Mouse (Mus musculus): ENCODE measurements around the gene Hhipl2. TPM values are rescaled to one million over a fixed set of nuclear protein-coding genes. Genes with fewer than 3 reads are reported as not detected.
"Not testable (repeated sequence)": the region's sequence is repeated elsewhere in the genome, so short reads cannot be mapped to it uniquely, and the experiment has no call there.

Hhipl2 gene
- polyA plus RNA-seq, 1 experiment from 2014 or later = not detected

- Histone ChIP-seq H3K4me1 (replicated peaks; ENCODE audit: control insufficient read depth, insufficient read depth, low read length) (no peaks in the 10 kb centered on the region), H3K27me3 (replicated peaks; ENCODE audit: control insufficient read depth, insufficient read depth, low read length) (no peaks in the 10 kb centered on the region), H3K27ac (ENCODE audit: low read depth, low read length) (no peak overlapping the region), H3K36me3 (ENCODE audit: control insufficient read depth, insufficient read depth) (no peaks in the 10 kb centered on the region), H3K4me3 (ENCODE audit: low read depth, low read length) (no peak overlapping the region), H3K9me3 (ENCODE audit: control insufficient read depth) (no peaks in the 10 kb centered on the region), H3K4me2 (replicated peaks; ENCODE audit: low read depth) (no peak overlapping the region), H3K9ac (ENCODE audit: low read depth, low read length) (no peak overlapping the region)
- no peak for TF ChIP-seq CTCF (IDR thresholded peaks at IDR 0.05; ENCODE audit: low read depth)
- 56% methylated on average over 5 of the region's 5 CpGs for WGBS
- no peak for ATAC-seq
Measured at GRCm38 (mm10) chr1:183381816-183382215, 36.2 kb upstream of the Hhipl2 start.

- Histone ChIP-seq H3K27me3 (replicated peaks; ENCODE audit: control insufficient read depth, insufficient read depth, low read length) (no peaks in the 10 kb centered on the region), H3K4me3 (ENCODE audit: low read depth, low read length) (no peak overlapping the region), H3K27ac (ENCODE audit: low read depth, low read length) (no peak overlapping the region), H3K9ac (ENCODE audit: low read depth, low read length) (no peak overlapping the region), H3K36me3 (ENCODE audit: control insufficient read depth, insufficient read depth) (no peaks in the 10 kb centered on the region), H3K9me3 (ENCODE audit: control insufficient read depth) (no peaks in the 10 kb centered on the region), H3K4me1 (replicated peaks; ENCODE audit: control insufficient read depth, insufficient read depth, low read length) (no peaks in the 10 kb centered on the region), H3K4me2 (replicated peaks; ENCODE audit: low read depth) (no peak overlapping the region)
- no peak for TF ChIP-seq CTCF (IDR thresholded peaks at IDR 0.05; ENCODE audit: low read depth)
- 98% methylated on average over 2 of the region's 2 CpGs for WGBS
- no peak for ATAC-seq
Measured at GRCm38 (mm10) chr1:183382621-183383020, 35.4 kb upstream of the Hhipl2 start.

GRCm38 (mm10) chr1:183387421-183387820, 30.6 kb upstream of the Hhipl2 start:
- H3K36me3 ChIP-seq (ENCODE audit: control insufficient read depth, insufficient read depth); H3K27ac ChIP-seq (ENCODE audit: low read depth, low read length); H3K9ac ChIP-seq (ENCODE audit: low read depth, low read length); H3K9me3 ChIP-seq (ENCODE audit: control insufficient read depth); H3K27me3 ChIP-seq (replicated peaks; ENCODE audit: control insufficient read depth, insufficient read depth, low read length); H3K4me3 ChIP-seq (ENCODE audit: low read depth, low read length); H3K4me1 ChIP-seq (replicated peaks; ENCODE audit: control insufficient read depth, insufficient read depth, low read length); ATAC-seq; H3K4me2 ChIP-seq (replicated peaks; ENCODE audit: low read depth): not testable (repeated sequence)
- 95% methylated on average over 3 of the region's 3 CpGs for WGBS

- no peaks in the 10 kb centered on the region for H3K36me3 ChIP-seq (ENCODE audit: control insufficient read depth, insufficient read depth)
- H3K4me1 ChIP-seq (replicated peaks; ENCODE audit: control insufficient read depth, insufficient read depth, low read length) = peaks cover 5% of the 10 kb centered on the region; the same call in 1 of the 2 replicates
- 6% methylated on average over 44 of the region's 44 CpGs for whole genome bisulfite sequencing
- no peaks in the 10 kb centered on the region for H3K9me3 ChIP-seq (ENCODE audit: control insufficient read depth)
- H3K27me3 ChIP-seq (replicated peaks; ENCODE audit: control insufficient read depth, insufficient read depth, low read length) = no peaks in the 10 kb centered on the region
- ATAC-seq = peak; percentile 100
- H3K27ac ChIP-seq (ENCODE audit: low read depth, low read length) = no peak within 1 kb of the TSS; the same call in 1 of the 2 replicates
- no peak for TF ChIP-seq CTCF (IDR thresholded peaks at IDR 0.05; ENCODE audit: low read depth)
- H3K9ac ChIP-seq (ENCODE audit: low read depth, low read length) = peak within 1 kb of the TSS; percentile 57
- H3K4me2 ChIP-seq (replicated peaks; ENCODE audit: low read depth) = peak within 1 kb of the TSS; percentile 75
- H3K4me3 ChIP-seq (ENCODE audit: low read depth, low read length) = peak within 1 kb of the TSS; percentile 80
Measured at GRCm38 (mm10) chr1:183388426-183389406, 29.3 kb upstream of the Hhipl2 start, which contains the start of gene Taf1a. Taf1a (plus strand) TSS chr1:183388981.

GRCm38 (mm10) chr1:183403396-183403795, 14.6 kb upstream of the Hhipl2 start:
- no peak overlapping the region for H3K27ac ChIP-seq (ENCODE audit: low read depth, low read length)
- 88% methylated on average over 3 of the region's 3 CpGs for WGBS
- H3K27me3 ChIP-seq (replicated peaks; ENCODE audit: control insufficient read depth, insufficient read depth, low read length) = no peaks in the 10 kb centered on the region
- no peak overlapping the region for H3K4me2 ChIP-seq (replicated peaks; ENCODE audit: low read depth)
- peaks cover 60% of the 10 kb centered on the region for H3K36me3 ChIP-seq (ENCODE audit: control insufficient read depth, insufficient read depth)
- H3K4me1 ChIP-seq (replicated peaks; ENCODE audit: control insufficient read depth, insufficient read depth, low read length) = no peaks in the 10 kb centered on the region
- H3K9me3 ChIP-seq (ENCODE audit: control insufficient read depth) = no peaks in the 10 kb centered on the region
- no peak overlapping the region for H3K4me3 ChIP-seq (ENCODE audit: low read depth, low read length)
- no peak for TF ChIP-seq CTCF (IDR thresholded peaks at IDR 0.05; ENCODE audit: low read depth)
- no peak overlapping the region for H3K9ac ChIP-seq (ENCODE audit: low read depth, low read length)
- no peak for ATAC-seq

GRCm38 (mm10) chr1:183414081-183414727, 3.8 kb upstream of the Hhipl2 start:
- no peaks in the 10 kb centered on the region for H3K27me3 ChIP-seq (replicated peaks; ENCODE audit: control insufficient read depth, insufficient read depth, low read length)
- no peaks in the 10 kb centered on the region for H3K9me3 ChIP-seq (ENCODE audit: control insufficient read depth)
- H3K27ac ChIP-seq (ENCODE audit: low read depth, low read length) = no peak overlapping the region
- H3K4me1 ChIP-seq (replicated peaks; ENCODE audit: control insufficient read depth, insufficient read depth, low read length) = no peaks in the 10 kb centered on the region
- no peak overlapping the region for H3K4me3 ChIP-seq (ENCODE audit: low read depth, low read length)
- ATAC-seq = peak; percentile 16; the same call in 1 of the 2 replicates
- WGBS = 87% methylated on average over 15 of the region's 15 CpGs
- H3K4me2 ChIP-seq (replicated peaks; ENCODE audit: low read depth) = no peak overlapping the region
- peaks cover 25% of the 10 kb centered on the region for H3K36me3 ChIP-seq (ENCODE audit: control insufficient read depth, insufficient read depth)
- no peak overlapping the region for H3K9ac ChIP-seq (ENCODE audit: low read depth, low read length)
- no peak for TF ChIP-seq CTCF (IDR thresholded peaks at IDR 0.05; ENCODE audit: low read depth)

Data from intestine, postnatal 0 days (tissue).